Mouse (Mus musculus): ENCODE measurements around the gene Rfx3.

Gene Rfx3

GRCm38 (mm10) chr19:28010471-28011395, at the start of gene Rfx3:
Gene Rfx3 (minus strand): TSS chr19:28011166.
- DNase-seq (ENCODE audit: low read depth, low spot score) = peak; percentile 49

DNA sequence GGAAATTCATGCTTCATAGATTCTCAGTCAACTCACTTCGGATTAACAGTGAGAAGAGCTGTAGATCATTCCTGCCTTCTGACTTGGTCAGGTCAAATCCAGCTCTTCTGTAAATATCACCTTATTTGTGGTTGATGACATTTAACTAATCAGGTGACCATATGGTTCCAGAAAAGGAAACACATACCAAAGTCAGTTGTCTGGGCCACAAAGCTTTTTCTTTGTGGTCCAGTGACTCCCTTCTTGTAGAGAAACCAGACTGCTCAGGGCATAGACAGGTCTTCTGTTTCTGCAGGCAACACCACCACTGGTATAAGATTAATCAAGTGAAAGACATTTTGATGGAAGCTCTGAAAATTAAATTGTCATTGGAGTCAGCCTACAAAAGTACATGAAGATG, 41.1 kb upstream of the Rfx3 start:
- DNase-seq (ENCODE audit: low read depth, low spot score) = no peak

DNA sequence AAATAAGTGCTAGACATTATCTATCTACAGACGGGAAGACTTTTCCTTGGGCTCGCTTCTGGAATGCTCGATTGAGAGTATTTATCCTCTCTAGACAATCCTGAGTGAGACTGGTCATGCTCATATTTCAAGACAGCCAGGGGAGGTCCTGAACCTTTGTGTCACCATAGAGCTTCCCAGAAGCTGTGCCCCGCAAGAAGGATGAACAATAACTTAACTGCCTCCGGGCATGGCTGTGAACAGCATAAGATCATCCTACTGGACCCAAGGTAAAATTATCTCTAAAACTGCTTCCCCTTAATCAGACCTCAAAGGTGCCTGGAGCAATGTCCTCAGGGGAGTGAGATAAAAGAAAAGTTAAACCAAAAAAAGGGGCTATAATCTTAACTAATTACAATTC, 40.6 kb upstream of the Rfx3 start:
- DNase-seq (ENCODE audit: low read depth, low spot score) = no peak

DNA sequence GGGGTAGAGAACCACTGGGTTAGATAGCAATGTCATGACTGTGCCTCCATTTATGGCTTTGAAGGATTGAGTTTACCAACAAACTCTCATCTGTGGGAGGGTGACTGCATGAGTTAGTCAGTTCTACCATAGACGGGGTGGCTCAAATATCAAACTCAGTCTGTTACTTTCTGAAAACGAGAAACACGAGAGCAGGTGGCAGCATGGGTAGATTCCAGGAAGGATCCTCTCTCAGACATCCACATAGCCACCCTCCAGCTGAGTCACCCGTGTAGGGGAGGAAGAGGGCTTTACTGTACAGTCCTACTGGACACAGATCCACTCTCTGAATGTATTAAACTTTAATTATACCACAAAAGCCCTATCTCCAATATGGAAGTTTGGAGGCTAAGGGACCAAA, 38.3 kb upstream of the Rfx3 start:
- no peak for DNase-seq (ENCODE audit: low read depth, low spot score)

DNA sequence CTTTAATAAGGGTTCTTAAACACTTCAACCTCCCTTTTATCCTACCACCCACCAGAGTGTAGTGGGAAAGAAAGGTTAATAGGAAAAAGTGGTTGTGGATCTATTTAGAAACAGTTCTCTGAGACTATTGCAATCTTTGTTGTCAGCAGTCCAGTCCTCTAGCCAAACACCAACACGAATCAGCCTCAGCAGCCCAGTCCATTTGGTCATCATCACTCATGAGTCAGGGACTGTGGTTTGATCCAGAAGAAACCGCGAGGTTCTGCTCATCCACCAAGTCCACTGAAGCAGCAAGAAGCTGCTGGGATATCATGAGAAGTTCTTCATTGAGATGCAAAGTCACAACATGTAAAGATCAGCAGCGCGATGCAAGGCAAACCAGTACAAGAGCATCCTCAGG, 35.8 kb upstream of the Rfx3 start:
- DNase-seq (ENCODE audit: low read depth, low spot score) = no peak

- no peak for DNase-seq (ENCODE audit: low read depth, low spot score)
Observed at GRCm38 (mm10) chr19:28044950-28045349, 34.0 kb upstream of the Rfx3 start.

DNA sequence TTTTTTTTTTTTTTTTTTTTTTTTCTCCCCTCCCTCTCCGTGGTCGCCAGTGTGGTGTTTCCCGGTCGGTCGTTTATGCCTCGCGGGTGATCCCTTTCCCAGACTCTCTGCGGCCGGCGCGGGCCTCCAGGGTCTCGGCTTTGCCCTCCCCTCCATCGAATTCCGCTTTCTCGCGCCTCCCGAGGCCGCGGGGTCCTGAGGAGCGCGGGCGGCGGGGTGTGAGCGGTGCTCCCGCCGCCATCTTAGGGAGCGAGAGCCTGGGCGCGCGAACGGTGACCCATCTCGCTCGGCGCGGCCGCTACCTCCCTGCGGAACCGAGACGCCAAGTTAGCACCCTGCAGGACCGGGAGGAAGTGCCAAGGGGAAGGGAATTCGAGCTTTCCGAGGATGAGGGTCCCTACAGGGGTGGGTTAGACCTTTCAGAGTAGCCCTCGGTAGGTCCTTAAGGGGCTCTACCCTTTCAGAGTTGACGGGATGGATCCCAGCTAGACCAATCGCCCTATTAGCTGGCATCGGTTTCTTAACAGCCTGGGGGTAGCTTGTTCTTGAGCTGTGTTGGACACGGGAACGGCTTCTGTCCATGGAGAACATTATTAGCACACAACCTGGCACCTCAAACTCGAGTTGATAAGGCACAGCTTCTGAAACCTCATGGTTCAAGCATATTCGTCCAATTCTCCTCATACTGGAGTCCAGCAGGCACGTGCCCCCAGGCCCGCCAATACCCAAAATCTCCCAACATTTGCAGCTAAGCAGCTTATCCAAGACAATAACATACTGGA, 943 bp upstream of the Rfx3 start:
- peak; percentile 36 for DNase-seq (ENCODE audit: low read depth, low spot score)

GRCm38 (mm10) chr19:28011396-28011717, 391 bp upstream of the Rfx3 start:
- DNase-seq (ENCODE audit: low read depth, low spot score) = peak; percentile 87

GRCm38 (mm10) chr19:28009587-28010281, 1.2 kb downstream of the Rfx3 start:
- DNase-seq (ENCODE audit: low read depth, low spot score) = no peak

GRCm38 (mm10) chr19:28004190-28004589, 6.8 kb downstream of the Rfx3 start:
- DNase-seq (ENCODE audit: low read depth, low spot score) = no peak

- DNase-seq (ENCODE audit: low read depth, low spot score) = no peak
Observed at GRCm38 (mm10) chr19:28003474-28003873, 7.5 kb downstream of the Rfx3 start.

DNA sequence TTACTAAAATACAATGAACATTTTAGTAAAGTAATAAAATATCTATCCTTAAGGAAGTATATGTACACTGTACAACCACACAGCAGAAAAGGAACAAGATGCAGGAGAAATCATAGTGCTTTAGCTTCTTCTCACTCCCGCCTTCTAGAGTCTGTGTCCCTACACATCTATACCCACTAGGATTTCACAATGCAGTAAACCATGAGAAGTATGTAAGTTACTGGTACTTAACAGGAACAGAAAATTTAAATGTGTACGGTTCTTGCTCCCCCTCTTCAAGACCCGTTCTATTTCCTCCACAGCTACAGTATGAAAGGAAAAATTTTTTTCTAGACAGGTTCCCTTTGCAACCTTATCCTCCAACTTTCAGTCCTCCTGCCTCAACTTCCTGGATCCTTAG, 8.3 kb downstream of the Rfx3 start:
- no peak for DNase-seq (ENCODE audit: low read depth, low spot score)

GRCm38 (mm10) chr19:27992800-27993199, 18.2 kb downstream of the Rfx3 start:
- no peak for DNase-seq (ENCODE audit: low read depth, low spot score)

DNA sequence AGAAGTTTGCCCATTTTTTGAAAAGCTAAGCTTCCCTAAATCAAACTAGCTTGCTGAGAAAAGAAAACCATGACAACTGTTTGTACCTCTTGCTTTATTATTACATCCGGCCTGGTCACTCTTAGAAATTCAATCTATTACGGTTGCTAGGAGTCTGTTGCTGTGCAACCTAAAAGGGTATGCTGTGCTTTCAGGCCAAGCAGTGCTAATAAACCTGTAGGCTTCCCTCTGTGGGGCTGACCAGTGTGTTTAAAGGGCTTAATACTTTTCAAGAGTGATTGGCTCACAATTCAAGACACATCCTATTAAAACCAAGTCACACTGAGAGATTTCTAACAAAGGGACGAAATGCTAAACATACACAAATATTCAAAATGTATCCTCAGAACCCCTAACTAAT, 22.2 kb downstream of the Rfx3 start:
- no peak for DNase-seq (ENCODE audit: low read depth, low spot score)

GRCm38 (mm10) chr19:27967590-27967989, 43.4 kb downstream of the Rfx3 start:
- DNase-seq (ENCODE audit: low read depth, low spot score) = no peak

GRCm38 (mm10) chr19:27961271-27961670, 49.7 kb downstream of the Rfx3 start:
- DNase-seq (ENCODE audit: low read depth, low spot score) = no peak

- no peak for DNase-seq (ENCODE audit: low read depth, low spot score)
Observed at GRCm38 (mm10) chr19:27935453-27935852, 75.5 kb downstream of the Rfx3 start.

GRCm38 (mm10) chr19:27931136-27931535, 79.8 kb downstream of the Rfx3 start:
- DNase-seq (ENCODE audit: low read depth, low spot score) = no peak

DNA sequence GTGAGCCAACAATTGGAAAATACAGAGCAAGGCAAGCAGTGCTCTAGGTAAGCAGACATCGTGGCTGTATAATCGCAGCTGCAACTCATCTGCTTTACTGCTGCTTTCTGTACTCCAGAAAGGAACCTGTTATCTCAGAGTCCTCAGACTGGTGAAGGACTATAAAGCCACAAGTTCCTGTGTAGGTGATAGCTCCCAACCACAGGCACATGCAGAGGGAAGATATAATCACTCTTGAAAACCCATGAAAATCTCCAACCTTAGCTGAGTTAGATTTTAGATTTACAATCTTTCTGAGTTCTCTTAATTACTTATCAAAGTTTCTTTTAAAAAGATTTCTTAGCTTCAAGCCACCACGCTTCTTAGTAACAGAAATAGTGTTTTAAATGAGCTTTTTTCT, 84.6 kb downstream of the Rfx3 start:
- DNase-seq (ENCODE audit: low read depth, low spot score) = no peak

DNA sequence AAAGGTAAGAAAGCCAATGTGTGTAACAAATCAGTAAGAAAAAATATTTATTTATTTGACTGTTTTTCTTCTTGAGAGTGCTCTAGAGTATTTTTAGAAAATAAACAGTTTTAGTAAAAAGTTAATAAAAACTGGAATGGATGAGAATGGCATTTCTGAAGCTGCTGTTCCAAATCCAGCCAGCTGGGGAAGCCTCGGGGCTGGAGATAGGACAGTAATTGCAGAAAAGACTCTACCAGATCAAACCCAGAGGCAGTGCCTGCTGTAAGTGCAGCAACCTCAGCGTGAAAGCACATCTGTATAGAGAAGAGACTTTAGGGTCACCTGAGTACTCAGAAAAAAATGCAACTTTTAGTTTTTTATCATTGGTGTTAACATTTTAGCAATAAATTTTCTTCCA, 91.9 kb downstream of the Rfx3 start:
- DNase-seq (ENCODE audit: low read depth, low spot score) = no peak

GRCm38 (mm10) chr19:27916446-27916845, 94.5 kb downstream of the Rfx3 start:
- no peak for DNase-seq (ENCODE audit: low read depth, low spot score)

GRCm38 (mm10) chr19:27906976-27907375, 104.0 kb downstream of the Rfx3 start:
- no peak for DNase-seq (ENCODE audit: low read depth, low spot score)
